Mouse (Mus musculus) mammary gland, adult 2 months (tissue): Measurements from ENCODE around the gene Tomm40l. TPM values are rescaled to one million over a fixed set of nuclear protein-coding genes. Genes with fewer than 3 reads are reported as not detected.

Experiments used
- polyA plus RNA-seq: library from polyadenylated mRNA; depleted of rRNA; stranded (reverse); fragments of >200 nt; gene quantifications from 2 replicates; pipeline ENCODE4 v1.2.3, GENCODE M21; 2012; ENCODE audit warnings: low replicate concordance; rRNA removed

Tomm40l gene
- polyA plus RNA-seq: 37.7 and 47.3 TPM in 2 replicates

DNA sequence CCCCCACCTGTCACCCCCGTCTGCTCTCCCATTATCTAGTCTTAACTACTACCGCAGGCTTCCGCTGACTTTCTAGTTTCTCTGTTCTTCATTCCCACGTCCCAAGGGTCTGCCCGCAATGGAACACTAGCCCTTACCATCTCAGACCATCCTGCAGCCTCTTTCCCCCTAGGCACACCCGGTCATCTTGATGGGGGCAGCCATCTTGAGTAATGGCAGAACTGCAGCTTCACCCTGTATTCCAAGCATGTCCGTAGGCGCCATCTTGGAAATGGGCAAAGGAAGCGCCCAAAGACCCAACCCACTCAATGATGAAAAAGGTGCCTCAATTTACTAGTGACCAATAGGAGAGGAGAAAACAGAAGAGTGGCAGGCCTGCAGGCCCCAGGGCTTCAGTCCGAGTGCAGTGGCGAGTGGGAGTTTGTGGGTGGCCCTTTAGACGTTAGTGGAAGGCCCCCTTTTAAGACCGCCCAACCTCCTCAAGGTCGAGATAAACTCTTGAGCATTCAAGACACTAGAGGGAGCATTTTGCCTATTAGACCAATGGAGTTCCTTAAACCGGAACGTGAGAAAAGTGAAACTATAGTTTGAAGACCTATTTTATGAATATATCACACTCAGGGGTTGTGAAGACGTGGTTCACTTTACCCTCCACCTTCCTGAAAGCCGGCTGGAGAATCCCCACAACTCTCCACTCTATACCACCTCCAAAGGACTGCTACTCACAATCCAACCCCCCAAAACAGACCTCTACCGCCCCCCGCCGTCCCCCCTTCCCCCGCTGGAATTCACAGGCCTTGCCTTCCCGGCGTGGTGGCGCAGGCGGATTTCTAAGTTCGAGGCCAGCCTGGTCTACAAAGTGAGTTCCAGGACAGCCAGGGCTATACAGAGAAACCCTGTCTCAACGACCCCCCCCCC is at the start of gene Tomm40l:
Gene Tomm40l (minus strand): TSS at position 277 of the 918 bp plus-strand sequence.

DNA sequence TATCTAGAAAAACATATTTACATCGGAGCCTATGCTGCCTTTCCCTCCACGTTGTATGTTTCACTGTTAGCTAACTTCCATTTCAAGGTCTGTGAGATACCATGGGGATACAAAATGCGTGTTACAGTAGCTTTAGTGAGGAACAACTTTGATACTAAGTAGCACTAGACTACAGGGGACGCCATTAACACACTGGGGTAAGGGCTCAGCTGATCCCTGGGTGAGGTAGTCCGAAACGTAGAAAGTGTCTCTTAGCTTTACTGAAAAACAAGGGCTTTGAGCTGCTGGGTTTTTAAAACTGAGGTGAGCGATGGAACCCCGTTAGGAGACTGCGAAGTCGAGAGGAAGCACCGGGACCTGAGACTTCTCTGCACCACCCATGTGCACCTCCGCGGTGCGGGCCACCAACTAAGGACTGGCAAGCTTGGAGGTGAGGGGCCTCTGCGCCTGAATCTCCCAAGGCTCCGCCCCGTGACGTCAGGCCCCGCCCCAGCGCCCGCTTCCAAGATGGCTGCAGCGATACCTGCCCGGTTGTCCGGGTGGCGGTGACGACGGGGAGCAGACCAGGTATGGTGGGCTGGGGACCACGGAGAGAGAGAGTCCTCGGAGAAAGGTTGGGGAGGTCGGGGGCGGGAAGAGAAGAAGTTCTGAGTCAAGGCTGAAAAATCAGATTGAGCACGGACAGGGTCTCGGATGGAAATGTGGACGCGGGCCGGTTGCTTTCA is 47.7 kb upstream of the Tomm40l start, which contains the start of gene B4galt3:
Gene B4galt3 (plus strand): TSS at position 481 of the 725 bp plus-strand sequence.

DNA sequence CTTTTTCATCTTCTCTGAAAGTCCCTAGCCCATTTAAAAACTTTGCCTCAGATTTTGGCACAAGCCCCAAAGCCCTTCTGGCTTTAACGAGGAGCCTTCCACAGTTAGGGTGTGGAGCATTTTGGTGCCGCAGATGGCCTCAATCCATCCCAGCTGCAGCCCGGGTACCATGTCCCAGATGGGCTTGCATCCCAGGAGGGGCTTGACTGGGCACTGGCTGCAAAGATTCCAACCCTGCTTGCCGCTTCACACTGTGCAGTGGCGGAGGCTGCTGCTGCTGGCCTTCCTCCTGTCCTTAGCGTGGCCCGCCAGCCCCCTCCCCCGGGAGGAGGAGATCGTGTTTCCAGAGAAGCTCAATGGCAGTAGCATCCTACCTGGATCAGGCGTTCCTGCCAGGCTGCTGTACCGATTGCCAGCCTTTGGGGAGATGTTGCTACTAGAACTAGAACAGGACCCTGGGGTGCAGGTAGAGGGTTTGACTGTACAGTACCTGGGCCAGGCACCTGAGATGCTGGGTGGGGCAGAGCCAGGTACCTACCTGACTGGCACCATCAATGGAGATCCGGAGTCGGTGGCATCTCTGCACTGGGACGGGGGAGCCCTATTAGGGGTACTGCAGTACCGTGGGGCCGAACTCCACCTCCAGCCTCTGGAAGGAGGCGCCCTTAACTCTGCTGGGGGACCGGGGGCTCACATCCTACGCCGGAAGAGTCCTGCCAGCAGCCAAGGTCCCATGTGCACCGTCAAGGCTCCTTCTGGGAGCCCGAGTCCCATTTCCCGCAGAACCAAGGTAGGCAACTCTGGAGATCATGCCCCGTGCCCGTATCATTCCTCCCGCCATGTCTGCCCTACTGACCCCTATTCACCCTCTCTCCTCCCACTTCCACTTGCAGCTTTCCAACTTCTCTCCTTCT is 28.6 kb upstream of the Tomm40l start, which contains the start of gene Ndufs2:
Gene Ndufs2 (minus strand): TSS at position 709 of the 914 bp plus-strand sequence.

DNA sequence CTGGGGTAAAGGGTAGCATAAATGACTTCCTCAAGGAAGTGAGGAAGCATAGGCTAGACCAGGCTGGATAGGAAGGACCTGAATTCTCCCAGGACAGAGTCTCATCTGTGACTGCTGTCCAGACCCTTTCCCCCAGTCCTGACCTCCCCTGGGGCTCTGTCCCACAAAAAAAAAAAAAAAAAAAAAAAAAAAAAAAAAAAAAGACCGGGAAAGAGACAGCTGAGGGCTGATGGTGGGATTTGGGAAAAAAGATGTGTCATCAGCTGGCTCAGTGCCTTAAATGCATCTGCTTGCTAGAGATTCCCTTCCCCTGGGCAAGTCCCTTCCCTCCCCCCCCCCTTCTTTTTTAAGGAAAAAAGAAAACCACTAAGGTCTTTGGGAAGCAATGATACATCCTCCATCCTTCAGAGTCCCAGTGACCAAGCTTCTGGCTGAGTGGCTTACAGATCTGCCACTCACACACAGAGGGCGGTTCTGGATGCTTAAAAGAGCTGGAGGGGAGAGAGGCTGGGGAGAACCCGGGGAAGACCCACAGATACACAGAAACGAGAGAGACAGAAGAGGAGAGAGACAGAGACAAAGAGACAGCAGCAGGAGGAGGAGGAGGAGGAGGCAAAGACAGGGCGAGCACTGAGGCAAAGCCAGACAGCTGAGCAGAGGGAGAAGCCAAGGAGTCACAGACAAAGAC is 27.7 kb upstream of the Tomm40l start, which contains the start of gene Adamts4:
Gene Adamts4 (plus strand): TSS at position 509 of the 688 bp plus-strand sequence.

DNA sequence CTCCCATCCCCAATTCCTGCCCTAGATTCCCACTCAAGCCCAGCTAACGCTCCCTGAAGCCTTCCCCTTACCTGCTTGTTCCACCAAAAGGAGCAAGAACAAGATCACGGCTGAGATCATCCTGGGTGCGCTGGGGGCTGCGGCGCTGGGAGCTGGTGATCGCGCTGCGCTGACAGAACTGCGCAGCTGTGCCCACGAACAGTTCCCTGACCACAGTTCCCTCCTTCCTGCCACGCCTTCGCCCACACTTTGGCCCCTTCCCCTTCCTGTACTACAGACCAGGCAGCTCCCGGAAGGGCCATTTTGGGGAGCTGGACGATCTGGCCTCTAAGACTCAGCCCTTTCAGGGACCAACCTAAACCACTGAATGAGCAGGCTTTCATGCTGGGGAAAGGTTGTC is 11.8 kb upstream of the Tomm40l start, which contains the start of gene Fcer1g:
Gene Fcer1g (minus strand): TSS at position 240 of the 400 bp plus-strand sequence.

DNA sequence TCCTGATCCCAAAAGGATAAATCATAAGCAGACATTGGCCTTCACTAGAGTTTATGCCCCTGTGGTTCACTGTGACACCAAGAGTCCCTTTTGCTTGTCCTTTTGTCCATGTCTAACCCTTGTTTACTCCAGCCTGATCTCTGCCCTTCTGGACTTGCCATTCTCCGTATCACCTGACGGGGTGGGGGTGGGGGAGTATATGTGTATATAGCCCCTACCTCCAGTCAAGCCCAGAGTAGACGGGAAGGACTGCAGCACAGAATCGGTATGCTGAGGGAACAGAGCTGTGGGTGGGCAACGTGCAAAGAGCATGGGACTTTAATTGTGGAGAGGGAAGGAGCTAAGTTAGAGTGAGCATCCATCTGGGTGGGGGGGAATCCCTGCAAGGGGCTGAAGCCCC is 2.5 kb upstream of the Tomm40l start, which contains the start of gene Apoa2:
Gene Apoa2 (plus strand): TSS at position 198 of the 400 bp plus-strand sequence.

DNA sequence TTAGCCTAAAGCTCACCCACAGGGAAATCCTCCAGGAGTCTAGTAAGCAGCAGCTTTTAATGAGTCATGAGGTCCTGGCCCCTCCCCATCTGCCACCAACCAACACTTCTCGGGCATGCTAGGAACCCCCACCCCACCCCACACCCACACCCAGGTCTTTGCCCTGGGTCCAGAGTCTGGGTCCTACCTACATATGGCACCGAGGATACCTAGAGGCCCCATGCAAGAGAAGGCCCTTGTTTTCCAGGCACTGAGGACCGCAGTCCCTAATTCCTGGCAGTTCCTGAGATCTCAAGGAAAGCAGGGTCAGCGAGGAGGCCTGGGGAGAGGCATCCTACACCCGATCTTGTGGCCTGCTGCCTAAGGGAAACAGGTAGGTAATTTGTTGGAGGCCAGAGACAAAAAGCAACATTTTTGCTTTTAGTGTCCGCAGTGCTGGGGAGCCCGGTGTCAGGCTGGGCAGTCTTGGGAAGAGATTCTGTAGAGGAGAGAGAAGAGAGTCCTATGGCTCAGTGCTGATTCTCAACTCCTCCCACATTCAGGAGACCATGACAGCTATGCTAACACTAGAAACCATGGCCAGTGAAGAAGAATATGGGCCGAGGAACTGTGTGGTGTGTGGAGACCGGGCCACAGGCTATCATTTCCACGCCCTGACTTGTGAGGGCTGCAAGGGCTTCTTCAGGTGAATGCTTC is 8.4 kb downstream of the Tomm40l start, which contains the start of gene Nr1i3:
Gene Nr1i3 (plus strand): TSS at position 170 of the 696 bp plus-strand sequence.

DNA sequence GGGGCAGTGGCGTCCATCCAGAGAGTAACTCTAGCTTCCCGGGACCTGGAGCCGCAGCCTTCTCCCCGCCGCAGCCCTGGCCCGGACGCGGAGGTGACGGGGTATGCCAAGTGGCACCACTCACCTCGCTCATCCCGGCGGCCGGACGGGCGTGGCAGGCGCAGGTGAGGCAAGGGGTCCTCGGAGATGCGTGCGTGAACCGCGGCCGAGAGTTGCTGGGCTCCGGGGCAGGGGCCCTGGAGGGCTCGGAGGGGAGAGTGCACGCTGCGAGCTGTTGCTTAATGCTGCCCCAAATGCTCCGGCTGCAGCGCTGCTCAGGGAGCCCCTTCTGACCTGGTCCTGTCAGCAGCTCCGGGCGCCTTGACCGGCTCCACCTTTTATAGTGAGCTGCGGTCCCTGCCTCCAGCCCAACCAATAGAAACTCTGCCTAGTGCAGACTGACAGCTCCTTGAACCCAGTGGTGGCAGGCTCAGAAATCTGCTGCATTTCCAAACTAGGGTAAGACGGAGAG is 26.4 kb downstream of the Tomm40l start, which contains the start of gene Pcp4l1:
Gene Pcp4l1 (minus strand): TSS at position 382 of the 511 bp plus-strand sequence.

Other genes with a start within 250 kb of the Tomm40l start
- 34.2 and 53.0 TPM in 2 replicates for gene Fcgr2b, start 246.0 kb downstream of the Tomm40l start, polyA plus RNA-seq
- 1.2 and 2.8 TPM in 2 replicates for gene Fcgr4, start 203.6 kb downstream of the Tomm40l start, polyA plus RNA-seq
- gene Fcgr3, start 157.6 kb downstream of the Tomm40l start, polyA plus RNA-seq: 22.5 and 52.0 TPM in 2 replicates
- gene Cfap126, start 108.6 kb downstream of the Tomm40l start, polyA plus RNA-seq: 4.5 and 9.9 TPM in 2 replicates
- 220 and 421 TPM in 2 replicates for gene Sdhc, start 71.9 kb downstream of the Tomm40l start, polyA plus RNA-seq
- gene Mpz, start 71.8 kb downstream of the Tomm40l start, polyA plus RNA-seq: 112 and 212 TPM in 2 replicates
- gene Pcp4l1, start 26.2 kb downstream of the Tomm40l start, polyA plus RNA-seq: 5.2 and 13.0 TPM in 2 replicates
- gene Nr1i3, start 8.5 kb downstream of the Tomm40l start, polyA plus RNA-seq: 0.30 TPM in 1 of 2 replicates, not detected in the other
- gene Apoa2, start 2.5 kb upstream of the Tomm40l start, polyA plus RNA-seq: 1.3 and 87.4 TPM in 2 replicates
- 178 and 219 TPM in 2 replicates for gene Fcer1g, start 11.9 kb upstream of the Tomm40l start, polyA plus RNA-seq
- gene Adamts4, start 27.9 kb upstream of the Tomm40l start, polyA plus RNA-seq: 4.9 and 7.1 TPM in 2 replicates
- 124 and 262 TPM in 2 replicates for gene Ndufs2, start 28.9 kb upstream of the Tomm40l start, polyA plus RNA-seq
- 67.0 and 79.3 TPM in 2 replicates for gene B4galt3, start 47.8 kb upstream of the Tomm40l start, polyA plus RNA-seq
- 51.7 and 64.2 TPM in 2 replicates for gene Ppox, start 58.7 kb upstream of the Tomm40l start, polyA plus RNA-seq
- gene Usp21, start 65.5 kb upstream of the Tomm40l start, polyA plus RNA-seq: 53.9 and 55.7 TPM in 2 replicates
- gene Ufc1, start 72.5 kb upstream of the Tomm40l start, polyA plus RNA-seq: 15.9 and 23.3 TPM in 2 replicates
- 33.8 and 37.4 TPM in 2 replicates for gene Dedd, start 106.6 kb upstream of the Tomm40l start, polyA plus RNA-seq
- gene Nit1, start 123.1 kb upstream of the Tomm40l start, polyA plus RNA-seq: 55.1 and 59.6 TPM in 2 replicates
- 4.9 and 12.0 TPM in 2 replicates for gene Pfdn2, start 123.2 kb upstream of the Tomm40l start, polyA plus RNA-seq
- gene Klhdc9, start 138.3 kb upstream of the Tomm40l start, polyA plus RNA-seq: 0.57 and 0.85 TPM in 2 replicates
- gene Nectin4, start 147.6 kb upstream of the Tomm40l start, polyA plus RNA-seq: 11.0 and 17.5 TPM in 2 replicates
- gene Arhgap30, start 166.4 kb upstream of the Tomm40l start, polyA plus RNA-seq: 25.7 and 38.8 TPM in 2 replicates
- 90.8 and 91.2 TPM in 2 replicates for gene Usf1, start 188.8 kb upstream of the Tomm40l start, polyA plus RNA-seq
- 1.5 and 3.1 TPM in 2 replicates for gene Tstd1, start 196.4 kb upstream of the Tomm40l start, polyA plus RNA-seq
- 34.4 and 58.0 TPM in 2 replicates for gene F11r, start 215.0 kb upstream of the Tomm40l start, polyA plus RNA-seq